Mouse (Mus musculus) kidney, adult 2 months (tissue): Measurements from ENCODE around the gene Gps2. TPM values are rescaled to one million over a fixed set of nuclear protein-coding genes. Genes with fewer than 3 reads are reported as not detected.

Experiments used
- DNase-seq: peaks from one replicate; pipeline ENCODE4 v3.0.0; 2021
- H3K27ac ChIP-seq: fragments of 200-500 bp; 2 replicates; pipeline ENCODE4 v1.5.1; 2012; ENCODE audit warnings: low read depth, low read length, control low read depth, inconsistent platforms; ENCODE audit not compliant: insufficient read depth
- H3K27me3 ChIP-seq: fragments of 200-500 bp; replicated peaks from 2 replicates; pipeline ENCODE4 v1.6.1; 2012; ENCODE audit warnings: mild to moderate bottlenecking, moderate library complexity, low read length, inconsistent platforms; ENCODE audit not compliant: control insufficient read depth, insufficient read depth
- H3K36me3 ChIP-seq: fragments of 200-500 bp; 2 replicates; pipeline ENCODE4 v1.6.1; 2012; ENCODE audit warnings: mild to moderate bottlenecking, moderate library complexity, low read length, inconsistent platforms; ENCODE audit not compliant: control insufficient read depth, insufficient read depth
- H3K4me1 ChIP-seq: fragments of 200-500 bp; 2 replicates; pipeline ENCODE4 v1.6.1; 2011; ENCODE audit warnings: low read length; ENCODE audit not compliant: control insufficient read depth, insufficient read depth
- H3K4me3 ChIP-seq: fragments of 200-500 bp; 2 replicates; pipeline ENCODE4 v1.5.1; 2011; ENCODE audit warnings: mild to moderate bottlenecking, low read depth, low read length, control low read depth; ENCODE audit not compliant: insufficient read depth
- CTCF ChIP-seq: fragments of 200-500 bp; conservative IDR thresholded peaks from 2 replicates; pipeline ENCODE4 v1.5.1; 2011; ENCODE audit warnings: low read depth, mild to moderate bottlenecking, control low read depth, low read length, moderate library complexity, mixed read lengths; ENCODE audit not compliant: insufficient read depth, insufficient read length
- POLR2A ChIP-seq: fragments of 200-500 bp; IDR thresholded peaks from one replicate; pipeline ENCODE4 v1.6.1; 2011; ENCODE audit warnings: low read depth, low read length, control low read depth
- WGBS: fragments of 180-500 bp; shearing (Covaris S2); methylation state at CpG from one replicate; pipeline ENCODE4 v1.1.7; 2018; 5-methylcytosine and 5-hydroxymethylcytosine counted together
- polyA plus RNA-seq: library from polyadenylated mRNA; depleted of rRNA; stranded (reverse); fragments of >200 nt; gene quantifications from 2 replicates; pipeline ENCODE4 v1.2.3, GENCODE M21; 2012

Gene Gps2
- polyA plus RNA-seq, 1 experiment = 72.9 TPM

DNA sequence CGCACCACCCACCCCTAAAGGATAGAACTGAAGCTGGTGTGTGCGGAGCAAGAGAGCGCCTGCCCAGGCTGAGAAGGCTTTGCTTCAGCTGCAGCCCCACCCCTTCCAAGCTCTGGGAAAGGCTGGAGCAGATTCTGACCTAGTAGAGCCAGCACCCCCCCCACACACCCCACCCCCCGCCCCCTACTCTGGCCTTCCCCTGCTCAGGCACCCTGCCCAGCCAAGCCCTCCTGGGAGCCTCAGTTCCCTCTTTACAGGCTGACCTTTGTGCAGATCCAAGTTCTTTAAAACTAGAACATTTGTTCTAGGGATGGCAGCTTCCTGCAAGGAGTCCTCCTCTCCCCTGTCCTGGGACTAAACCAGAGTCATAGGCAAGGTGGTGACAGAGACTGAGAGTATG is 23.7 kb downstream of the Gps2 start:
- no peak overlapping the region for H3K4me3 ChIP-seq
- 29% methylated on average over 4 of the region's 4 CpGs for WGBS
- DNase-seq = peak; percentile 57
- no peaks in the 10 kb centered on the region for H3K36me3 ChIP-seq
- no peak for TF ChIP-seq CTCF
- no peak for TF ChIP-seq POLR2A
- H3K27ac ChIP-seq = peak overlapping the region; percentile 68
- 0 out of 2 replicates have a peak, but pooled peaks cover 1% of the 10 kb centered on the region for H3K27me3 ChIP-seq
- peaks cover 9% of the 10 kb centered on the region for H3K4me1 ChIP-seq

DNA sequence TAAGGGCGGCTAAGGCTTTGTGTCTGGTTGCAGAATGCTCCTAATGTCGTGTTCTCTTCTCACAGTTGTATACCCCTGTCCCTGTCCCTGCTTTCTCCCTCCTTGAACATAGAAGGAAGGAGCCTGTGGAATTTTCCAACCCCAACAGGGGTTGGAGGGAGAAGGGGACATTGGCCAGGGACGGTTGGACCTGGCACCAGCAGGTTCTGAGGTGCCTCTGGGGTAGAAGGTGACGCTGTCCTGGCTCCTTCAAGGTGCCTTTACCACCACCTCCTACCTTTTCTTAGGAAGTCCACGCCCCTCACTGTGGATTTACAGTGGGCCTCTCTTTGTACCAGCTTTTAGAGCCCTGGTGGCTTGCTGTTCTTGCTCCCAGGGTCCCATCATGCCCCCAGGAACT is 24.1 kb downstream of the Gps2 start:
- H3K27me3 ChIP-seq = 0 out of 2 replicates have a peak, but pooled peaks cover 1% of the 10 kb centered on the region
- H3K27ac ChIP-seq = peak overlapping the region; percentile 73
- no peak overlapping the region for H3K4me3 ChIP-seq
- TF ChIP-seq POLR2A (no peak), CTCF (no peak)
- 53% methylated on average over 5 of the region's 5 CpGs for WGBS
- no peaks in the 10 kb centered on the region for H3K36me3 ChIP-seq
- peaks cover 9% of the 10 kb centered on the region for H3K4me1 ChIP-seq
- DNase-seq = peak; percentile 44

DNA sequence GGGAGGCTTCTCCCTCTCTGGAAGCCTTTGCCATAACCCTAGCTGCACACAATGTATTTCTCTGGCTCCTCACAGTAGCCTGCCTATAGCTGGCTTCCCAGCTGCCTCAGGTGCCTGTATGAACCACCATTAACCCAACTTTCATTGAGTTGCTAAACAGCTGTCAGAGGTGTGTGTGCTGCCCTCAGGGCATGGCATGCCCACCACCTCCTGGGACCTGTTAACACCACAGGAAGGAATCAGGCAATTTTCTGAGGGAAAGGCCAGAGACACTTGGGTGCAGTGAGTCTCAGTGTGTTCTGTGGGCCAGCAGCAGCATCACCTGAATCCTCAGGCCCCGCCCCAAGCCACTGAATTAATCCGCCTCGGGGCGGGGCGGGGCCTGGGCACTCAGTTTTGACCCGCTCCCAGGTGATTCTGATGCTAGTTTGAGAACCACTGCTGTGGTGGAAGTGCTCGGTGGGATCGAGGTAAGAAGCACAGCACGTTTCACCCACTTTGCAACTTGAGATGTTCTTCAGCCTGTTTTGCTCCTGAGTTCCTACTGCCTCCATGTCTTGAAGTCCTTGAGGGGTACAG is 24.8 kb downstream of the Gps2 start:
- peak; percentile 40 for DNase-seq
- WGBS = 49% methylated on average over 9 of the region's 9 CpGs
- Histone ChIP-seq H3K27me3 (0 out of 2 replicates have a peak, but pooled peaks cover 1% of the 10 kb centered on the region), H3K27ac (peak overlapping the region; percentile 73), H3K36me3 (no peaks in the 10 kb centered on the region), H3K4me3 (no peak overlapping the region), H3K4me1 (peaks cover 9% of the 10 kb centered on the region)
- TF ChIP-seq POLR2A = no peak
- no peak for TF ChIP-seq CTCF

DNA sequence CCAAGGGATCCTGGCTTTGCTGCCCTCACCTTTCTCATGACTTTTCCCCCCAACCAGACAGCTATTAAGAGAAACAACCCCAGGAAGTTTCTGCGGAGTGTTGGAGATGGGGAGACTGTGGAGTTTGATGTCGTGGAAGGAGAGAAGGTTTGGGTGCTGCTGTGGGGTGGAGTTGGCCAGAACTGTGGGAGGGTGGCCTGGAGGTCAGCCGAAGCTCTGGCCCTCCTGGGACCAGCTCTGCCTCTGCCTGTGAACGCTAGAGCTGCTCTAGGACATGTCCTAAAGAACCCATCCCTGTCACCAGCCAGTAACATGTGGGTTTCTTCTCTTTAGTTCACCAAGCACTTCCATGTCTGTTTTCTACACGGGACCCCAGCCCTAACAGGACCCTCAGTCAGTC is 25.5 kb downstream of the Gps2 start:
- TF ChIP-seq POLR2A = no peak
- TF ChIP-seq CTCF = no peak
- Histone ChIP-seq H3K27me3 (0 out of 2 replicates have a peak, but pooled peaks cover 1% of the 10 kb centered on the region), H3K4me3 (no peak overlapping the region), H3K36me3 (no peaks in the 10 kb centered on the region), H3K27ac (0 out of 2 replicates have a peak overlapping the region, but pooled peaks have one; percentile 73), H3K4me1 (peaks cover 9% of the 10 kb centered on the region)
- DNase-seq = no peak
- WGBS = 63% methylated on average over 5 of the region's 5 CpGs

DNA sequence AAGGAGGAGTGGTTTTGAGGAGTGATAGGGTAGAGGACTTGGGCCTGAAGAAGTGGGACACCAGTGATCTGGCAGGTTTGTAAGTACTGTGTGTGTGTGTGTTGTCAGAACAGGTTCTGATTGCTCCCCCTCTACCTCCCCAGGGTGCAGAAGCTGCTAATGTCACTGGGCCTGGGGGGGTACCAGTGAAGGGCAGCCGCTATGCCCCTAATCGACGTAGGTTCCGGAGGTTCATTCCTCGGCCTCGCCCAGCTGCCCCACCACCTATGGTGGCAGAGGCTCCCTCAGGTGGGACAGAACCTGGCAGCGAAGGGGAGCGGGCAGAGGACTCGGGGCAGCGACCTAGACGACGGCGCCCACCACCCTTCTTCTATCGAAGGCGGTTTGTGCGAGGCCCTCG is 26.0 kb downstream of the Gps2 start:
- peaks cover 9% of the 10 kb centered on the region for H3K4me1 ChIP-seq
- no peaks in the 10 kb centered on the region for H3K36me3 ChIP-seq
- H3K4me3 ChIP-seq = no peak overlapping the region
- no peak overlapping the region for H3K27ac ChIP-seq
- TF ChIP-seq POLR2A (no peak), CTCF (no peak)
- no peak for DNase-seq
- WGBS = 95% methylated on average over 17 of the region's 17 CpGs
- H3K27me3 ChIP-seq = 0 out of 2 replicates have a peak, but pooled peaks cover 1% of the 10 kb centered on the region

DNA sequence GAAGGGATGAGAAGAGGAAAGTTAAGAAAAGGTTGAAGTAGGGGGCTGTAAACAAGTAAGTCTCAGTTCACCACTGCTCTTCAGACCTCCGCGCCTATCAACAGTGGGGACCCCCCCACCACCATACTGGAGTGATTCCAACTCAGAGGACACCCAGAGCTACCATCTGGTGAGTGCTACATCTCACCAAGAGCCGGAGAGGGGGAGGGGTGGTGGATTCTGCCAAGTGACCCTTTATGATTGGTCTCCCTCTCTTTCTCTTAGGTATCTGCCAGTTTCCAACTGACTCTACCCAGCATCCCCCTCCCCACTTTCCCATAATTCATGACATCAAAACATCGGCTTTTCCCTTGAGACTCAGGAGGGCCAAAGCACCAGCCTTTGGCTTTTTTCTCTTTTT is 27.3 kb downstream of the Gps2 start:
- peaks cover 7% of the 10 kb centered on the region; the same call in 1 of the 2 replicates for H3K4me1 ChIP-seq
- TF ChIP-seq CTCF (no peak), POLR2A (no peak)
- WGBS = 84% methylated on average over 4 of the region's 4 CpGs
- no peaks in the 10 kb centered on the region for H3K36me3 ChIP-seq
- no peak for DNase-seq
- H3K4me3 ChIP-seq = no peak overlapping the region
- H3K27me3 ChIP-seq = 0 out of 2 replicates have a peak, but pooled peaks cover 1% of the 10 kb centered on the region
- no peak overlapping the region for H3K27ac ChIP-seq

DNA sequence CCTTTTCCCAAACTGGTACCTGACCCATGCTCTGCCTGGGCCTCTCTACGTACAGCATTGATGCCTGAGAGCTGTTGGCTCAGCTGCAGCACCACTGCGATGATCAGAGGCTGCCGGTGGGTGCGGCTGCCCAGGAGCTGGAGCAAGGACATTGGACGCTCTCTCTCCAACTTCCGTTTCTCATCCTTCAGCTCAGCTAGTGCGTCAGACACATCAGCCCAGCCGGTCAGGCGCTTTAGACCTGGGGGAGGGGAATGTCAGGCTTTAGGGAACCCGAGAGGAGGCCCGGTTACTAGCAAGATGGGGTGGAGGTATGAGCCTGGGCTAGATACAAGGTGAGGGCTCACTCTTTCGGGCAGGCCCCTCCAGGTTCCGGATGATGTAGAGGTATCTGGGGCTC is 31.5 kb downstream of the Gps2 start:
- 76% methylated on average over 13 of the region's 13 CpGs for WGBS
- Histone ChIP-seq H3K27ac (no peak overlapping the region), H3K36me3 (no peaks in the 10 kb centered on the region), H3K27me3 (no peaks in the 10 kb centered on the region), H3K4me3 (no peak overlapping the region), H3K4me1 (0 out of 2 replicates have a peak, but pooled peaks cover 4% of the 10 kb centered on the region)
- TF ChIP-seq CTCF (no peak), POLR2A (no peak)
- DNase-seq = no peak
